Mouse (Mus musculus): ENCODE measurements at regions not wholly inside any gene's neighbourhood (a gene's known extent, or its start where the extent isn't known, plus 50 kb on each side); places are given as distances from the start of the nearest gene placed in this dataset.

- ATAC-seq (replicated peaks; ENCODE audit: low FRiP score, low TSS enrichment, poor library complexity, severe bottlenecking), result no peak
These were observed 272.8 kb upstream of the Zmiz1 start for GRCm38 (mm10) chr14:25185959-25186771.

- ATAC-seq (replicated peaks; ENCODE audit: low FRiP score, low TSS enrichment, poor library complexity, severe bottlenecking), result no peak
These were observed 271.3 kb upstream of the Zmiz1 start for GRCm38 (mm10) chr14:25187715-25188114.

DNA sequence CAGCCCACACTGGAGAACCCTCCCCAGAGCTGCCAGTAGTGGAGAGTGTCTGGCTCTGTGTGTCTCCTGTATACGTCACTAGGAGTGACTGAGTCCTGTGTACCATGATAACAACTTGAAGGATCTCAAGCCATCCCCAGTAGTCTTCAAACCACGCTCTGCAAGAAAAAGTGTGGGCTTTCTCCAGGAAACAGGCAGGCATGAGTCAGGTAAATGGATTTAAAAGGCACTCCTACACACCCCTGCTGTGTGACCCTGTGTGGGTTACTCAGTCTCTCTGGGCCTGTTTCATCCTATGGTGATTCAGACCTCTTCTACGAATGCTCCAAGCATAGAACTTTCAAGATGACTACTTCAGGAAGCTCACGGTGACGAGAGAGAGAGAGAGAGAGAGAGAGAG lies 269.7 kb upstream of the Zmiz1 start:
- ATAC-seq (replicated peaks; ENCODE audit: low FRiP score, low TSS enrichment, poor library complexity, severe bottlenecking), result no peak

GRCm38 (mm10) chr14:25190680-25191270 lies 268.2 kb upstream of the Zmiz1 start:
- no peak for ATAC-seq (replicated peaks; ENCODE audit: low FRiP score, low TSS enrichment, poor library complexity, severe bottlenecking)

DNA sequence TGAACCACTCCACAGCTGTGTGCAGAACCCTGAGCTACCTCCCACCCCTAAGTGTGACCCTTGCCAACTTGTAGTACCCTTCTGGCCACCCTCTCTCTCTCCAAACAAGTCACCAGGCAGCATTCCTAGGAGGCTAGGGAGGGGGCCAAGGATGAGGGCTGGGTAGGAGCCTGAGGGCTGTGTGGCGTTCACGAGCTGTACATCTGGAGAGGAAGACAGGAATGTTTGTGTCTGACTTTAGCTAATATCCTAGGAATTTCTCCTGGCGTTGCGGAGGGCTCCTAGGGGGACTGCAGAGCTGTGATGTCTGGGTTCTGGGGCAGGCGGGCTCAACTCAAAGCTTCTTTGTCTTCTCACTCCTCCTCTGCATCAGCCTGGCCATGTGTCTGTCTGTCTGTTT lies 262.2 kb upstream of the Zmiz1 start:
- no peak for ATAC-seq (replicated peaks; ENCODE audit: low FRiP score, low TSS enrichment, poor library complexity, severe bottlenecking)

- no peak for ATAC-seq (replicated peaks; ENCODE audit: low FRiP score, low TSS enrichment, poor library complexity, severe bottlenecking)
These were observed 259.1 kb upstream of the Zmiz1 start for GRCm38 (mm10) chr14:25199900-25200299.

- ATAC-seq (replicated peaks; ENCODE audit: low FRiP score, low TSS enrichment, poor library complexity, severe bottlenecking), result no peak
These were observed 258.3 kb upstream of the Zmiz1 start for GRCm38 (mm10) chr14:25200656-25201179.

- ATAC-seq (replicated peaks; ENCODE audit: low FRiP score, low TSS enrichment, poor library complexity, severe bottlenecking), result no peak
These were observed 256.7 kb upstream of the Zmiz1 start for GRCm38 (mm10) chr14:25202312-25202711.

- no peak for ATAC-seq (replicated peaks; ENCODE audit: low FRiP score, low TSS enrichment, poor library complexity, severe bottlenecking)
These were observed 254.9 kb upstream of the Zmiz1 start for GRCm38 (mm10) chr14:25204091-25204490.

- ATAC-seq (replicated peaks; ENCODE audit: low FRiP score, low TSS enrichment, poor library complexity, severe bottlenecking), result no peak
These were observed 252.1 kb upstream of the Zmiz1 start for GRCm38 (mm10) chr14:25206855-25207254.

GRCm38 (mm10) chr14:25207422-25207821 lies 251.6 kb upstream of the Zmiz1 start:
- ATAC-seq (replicated peaks; ENCODE audit: low FRiP score, low TSS enrichment, poor library complexity, severe bottlenecking), result no peak

GRCm38 (mm10) chr14:25208221-25209056 lies 250.5 kb upstream of the Zmiz1 start:
- no peak for ATAC-seq (replicated peaks; ENCODE audit: low FRiP score, low TSS enrichment, poor library complexity, severe bottlenecking)

DNA sequence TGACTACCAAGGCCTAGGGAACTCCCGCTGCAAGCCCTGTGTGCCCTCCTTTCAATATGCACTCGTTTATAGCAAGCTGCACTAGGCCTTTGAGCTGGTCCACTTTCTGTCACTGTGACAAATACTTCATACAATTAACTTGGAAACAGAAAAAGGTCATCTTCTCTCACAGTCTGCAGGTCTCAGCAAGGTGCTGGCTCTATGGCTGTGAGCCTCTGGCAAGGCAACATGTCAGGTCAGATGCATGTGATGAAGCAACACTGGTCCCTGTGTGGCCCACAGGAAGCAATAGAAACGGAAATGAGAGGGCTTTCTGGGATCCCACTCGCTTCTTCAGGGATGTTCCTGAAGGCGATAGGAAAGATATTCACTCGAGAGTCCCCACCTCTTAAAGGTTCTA lies 245.9 kb upstream of the Zmiz1 start:
- no peak for ATAC-seq (replicated peaks; ENCODE audit: low FRiP score, low TSS enrichment, poor library complexity, severe bottlenecking)

GRCm38 (mm10) chr14:25223091-25223490 lies 235.9 kb upstream of the Zmiz1 start:
- ATAC-seq (replicated peaks; ENCODE audit: low FRiP score, low TSS enrichment, poor library complexity, severe bottlenecking), result no peak

DNA sequence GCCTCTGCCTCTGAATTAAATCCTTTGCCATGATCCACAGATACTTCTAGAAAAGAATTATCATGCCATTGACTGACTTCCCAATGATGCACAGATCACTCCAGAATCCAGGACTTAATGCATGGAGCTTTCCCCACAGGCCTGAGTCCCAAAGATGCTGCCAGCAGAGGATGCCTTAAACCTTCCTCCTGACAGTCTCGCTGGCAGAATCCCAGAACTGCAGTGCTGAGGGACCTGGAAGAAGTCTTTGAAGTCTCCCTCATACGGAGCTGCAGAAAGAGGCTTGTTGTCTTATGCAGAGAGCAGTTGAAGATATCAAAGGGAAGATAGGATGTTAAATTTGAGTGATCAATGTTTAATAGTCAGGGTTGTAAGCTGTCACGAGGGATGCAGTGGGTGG lies 233.8 kb upstream of the Zmiz1 start:
- ATAC-seq (replicated peaks; ENCODE audit: low FRiP score, low TSS enrichment, poor library complexity, severe bottlenecking), result no peak

- ATAC-seq (replicated peaks; ENCODE audit: low FRiP score, low TSS enrichment, poor library complexity, severe bottlenecking), result no peak
These were observed 232.7 kb upstream of the Zmiz1 start for GRCm38 (mm10) chr14:25226155-25226839.

- ATAC-seq (replicated peaks; ENCODE audit: low FRiP score, low TSS enrichment, poor library complexity, severe bottlenecking), result no peak
These were observed 232.0 kb upstream of the Zmiz1 start for GRCm38 (mm10) chr14:25226840-25227506.

DNA sequence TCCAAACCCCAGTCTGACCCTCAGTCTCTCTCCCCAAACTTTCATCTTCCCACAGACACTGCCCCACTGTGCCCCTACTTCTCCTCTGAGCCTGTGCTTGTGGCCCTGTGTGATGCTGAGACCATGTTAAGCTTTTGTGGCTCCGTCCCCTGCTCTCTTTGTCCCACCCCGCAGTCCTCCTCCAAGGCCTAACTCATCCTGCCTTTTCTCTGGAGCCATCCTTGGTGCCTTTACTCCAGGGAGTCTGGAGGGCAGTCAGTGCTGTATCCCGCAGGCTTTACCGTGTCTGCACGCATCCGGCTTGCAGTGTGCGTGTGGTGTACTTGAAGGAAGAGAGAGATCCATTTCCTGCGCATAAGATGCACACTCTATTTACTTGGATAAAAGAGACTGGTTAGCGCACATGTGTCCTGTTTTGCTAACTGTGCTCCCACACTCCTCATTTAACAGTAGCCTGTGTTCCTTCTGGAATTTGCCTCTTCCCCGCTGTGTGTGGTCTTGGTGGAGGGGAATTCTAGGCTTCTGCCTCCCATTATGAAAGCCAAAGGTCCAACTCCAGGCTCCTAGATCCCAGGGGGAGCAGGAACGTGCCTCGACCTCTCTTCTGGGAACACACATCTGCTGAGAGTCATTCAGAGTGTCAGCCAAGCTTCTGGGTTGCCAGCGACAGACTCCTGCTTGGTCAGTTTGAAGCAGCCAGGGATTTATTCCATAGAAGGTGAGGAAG lies 230.5 kb upstream of the Zmiz1 start:
- no peak for ATAC-seq (replicated peaks; ENCODE audit: low FRiP score, low TSS enrichment, poor library complexity, severe bottlenecking)
